Mouse (Mus musculus): ENCODE data around the gene Gm14399.
"Not testable (repeated sequence)": the region's sequence is repeated elsewhere in the genome, so short reads cannot be mapped to it uniquely, and the experiment has no call there.

Gm14399 gene

DNA sequence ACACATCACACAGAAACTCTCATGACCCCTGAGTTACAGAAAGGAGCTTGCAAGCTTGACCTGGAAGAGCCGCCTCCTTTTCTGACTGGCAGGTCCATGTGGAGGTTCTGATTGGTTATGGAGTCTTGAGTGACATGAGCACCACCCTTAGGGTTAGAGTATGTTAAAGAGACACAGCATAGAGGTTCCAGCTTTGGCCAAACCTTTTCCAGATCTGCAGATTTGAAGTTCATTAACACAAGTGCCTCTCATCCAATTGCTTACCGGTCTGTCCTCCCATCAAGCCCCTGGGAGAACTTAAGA, at the start of gene Gm14399:
Gene Gm14399 (minus strand): TSS at position 20 of the 303 bp plus-strand sequence.
- peak; percentile 38 for DNase-seq (ENCODE audit: low spot score)

DNA sequence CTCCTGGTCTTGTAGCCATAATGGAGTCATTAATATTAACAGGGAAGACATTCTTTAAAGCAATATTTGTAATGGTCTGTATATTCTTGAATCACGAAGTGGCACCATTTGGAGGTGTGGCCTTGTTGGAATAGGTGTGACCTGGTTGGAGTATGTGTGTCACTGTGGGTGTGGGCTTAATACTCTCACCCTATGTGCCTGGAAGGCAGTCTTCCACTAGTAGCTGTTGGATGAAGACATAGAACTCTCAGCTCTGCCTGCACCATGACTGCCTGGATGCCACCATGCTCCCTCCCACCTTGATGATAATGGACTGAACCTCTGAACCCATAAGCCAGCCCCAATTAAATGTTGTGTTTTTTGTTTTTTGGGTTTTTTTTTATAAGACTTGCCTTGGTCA, 37.2 kb upstream of the Gm14399 start:
- DNase-seq (ENCODE audit: low spot score), result not testable (repeated sequence)

DNA sequence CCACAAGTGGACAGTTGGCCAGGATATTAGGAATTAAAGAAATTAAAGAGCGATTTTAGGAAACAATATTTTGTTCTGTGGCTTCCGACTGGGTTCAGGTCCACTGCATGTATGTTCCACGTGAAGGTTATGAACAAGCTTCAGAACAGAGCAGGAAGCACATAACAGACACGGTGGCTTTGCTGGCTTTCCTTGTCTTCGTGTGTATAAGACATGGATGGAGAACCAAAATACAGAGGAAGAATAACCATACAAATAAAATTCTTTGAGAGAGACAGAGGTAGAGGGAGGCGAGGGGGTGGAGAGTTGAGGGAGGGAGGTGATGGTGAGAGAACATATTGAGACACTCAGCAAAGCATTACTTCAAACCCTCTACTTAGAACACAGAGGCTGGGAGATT, 34.5 kb upstream of the Gm14399 start:
- DNase-seq (ENCODE audit: low spot score), result no peak

GRCm38 (mm10) chr2:175175401-175176180, 33.8 kb upstream of the Gm14399 start, which contains the start of gene Gm14443:
Gene Gm14443 (minus strand): TSS chr2:175175871.
- not testable (repeated sequence) for DNase-seq (ENCODE audit: low spot score)

DNA sequence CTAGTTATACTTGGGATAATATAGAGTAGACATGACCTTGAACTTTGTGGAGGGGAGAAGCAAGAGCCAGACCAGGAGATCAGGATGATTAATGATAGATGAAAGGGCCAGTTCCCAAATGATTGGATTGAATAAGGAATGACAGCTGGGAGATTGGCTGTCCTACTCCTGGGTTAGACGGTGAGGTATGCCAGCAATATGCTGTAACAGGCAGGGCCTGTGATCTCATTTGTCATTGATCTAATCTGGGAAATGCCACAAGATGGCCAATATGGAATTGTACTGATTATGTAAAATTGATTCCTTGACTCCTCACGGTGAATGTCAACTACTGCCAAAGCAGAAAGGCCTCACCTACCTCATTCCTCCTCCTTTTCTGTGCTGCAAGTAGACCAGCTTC, 32.2 kb upstream of the Gm14399 start:
- DNase-seq (ENCODE audit: low spot score), result not testable (repeated sequence)

DNA sequence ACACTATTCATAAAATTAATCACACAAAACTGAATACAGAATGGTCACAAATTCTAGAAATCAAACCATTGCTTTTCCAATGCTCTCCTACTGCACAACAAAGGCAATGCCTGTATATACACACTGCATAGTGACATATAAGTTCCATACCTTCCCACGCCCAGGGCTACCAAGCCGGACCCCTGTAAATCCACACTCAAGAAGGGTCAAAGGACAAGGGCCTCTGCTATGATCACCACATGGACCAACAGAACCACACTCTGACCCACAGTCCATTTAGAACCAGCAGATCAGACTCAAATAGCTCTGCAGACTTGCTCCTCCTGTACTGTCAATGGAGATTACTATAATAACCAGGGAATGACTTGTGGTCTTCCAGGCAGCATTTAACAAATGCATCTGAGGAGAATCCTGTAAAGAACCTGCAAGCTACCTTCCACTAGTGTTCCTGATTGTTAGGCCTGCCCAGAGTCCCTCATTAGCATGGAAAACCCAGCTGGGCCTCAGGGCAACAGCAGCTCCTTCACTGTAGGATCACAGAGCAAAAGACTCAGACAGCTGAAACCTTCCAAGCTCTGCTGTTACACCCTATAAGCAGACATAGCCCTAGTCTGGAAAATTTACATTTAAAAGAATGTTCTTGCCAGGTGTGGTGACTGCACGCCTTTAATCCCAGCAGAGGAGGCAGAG, 31.2 kb upstream of the Gm14399 start:
- not testable (repeated sequence) for DNase-seq (ENCODE audit: low spot score)

GRCm38 (mm10) chr2:175172123-175172522, 30.3 kb upstream of the Gm14399 start:
- DNase-seq (ENCODE audit: low spot score), result no peak

GRCm38 (mm10) chr2:175166870-175167269, 25.1 kb upstream of the Gm14399 start:
- DNase-seq (ENCODE audit: low spot score), result not testable (repeated sequence)

DNA sequence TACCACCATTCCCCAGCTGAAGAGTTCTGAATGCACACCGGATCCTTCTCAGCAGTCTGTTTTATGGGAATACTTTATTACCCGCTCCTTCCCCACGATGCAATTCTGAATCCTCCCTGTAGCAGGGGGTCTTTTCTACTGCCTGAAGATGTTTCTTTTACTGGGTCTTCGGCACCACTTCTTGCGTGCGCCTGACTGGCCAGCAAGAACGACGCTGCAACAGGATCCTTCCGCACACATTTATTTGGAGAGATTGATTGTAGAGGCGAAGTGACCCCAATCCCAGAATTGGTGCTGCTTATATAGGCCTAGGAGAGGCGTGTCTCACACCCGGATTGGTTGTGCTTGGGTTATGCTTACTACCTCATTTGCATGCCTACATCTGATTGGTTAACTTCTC, 23.3 kb upstream of the Gm14399 start:
- DNase-seq (ENCODE audit: low spot score), result not testable (repeated sequence)

DNA sequence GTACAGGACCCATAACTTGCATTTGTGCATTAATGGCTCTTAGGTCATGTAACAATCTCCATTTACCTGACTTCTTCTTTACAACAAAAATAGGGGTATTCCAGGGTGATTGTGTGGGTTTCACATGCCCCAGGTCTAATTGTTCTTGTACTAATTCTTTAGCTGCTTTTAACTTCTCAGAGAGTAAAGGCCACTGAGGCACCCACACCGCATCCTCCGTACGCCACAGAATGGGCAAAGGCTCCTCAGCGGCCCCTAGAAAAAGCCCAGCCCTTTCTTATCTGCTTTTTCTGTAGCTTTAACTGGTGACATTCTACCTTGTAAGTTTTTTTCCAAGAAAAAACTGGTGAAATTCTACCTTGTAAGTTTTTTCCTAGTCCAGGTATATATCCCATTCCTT, 19.6 kb upstream of the Gm14399 start:
- DNase-seq (ENCODE audit: low spot score), result not testable (repeated sequence)

- DNase-seq (ENCODE audit: low spot score), result no peak
These were observed 16.8 kb upstream of the Gm14399 start for GRCm38 (mm10) chr2:175158642-175159041.

- no peak for DNase-seq (ENCODE audit: low spot score)
These were observed 14.9 kb upstream of the Gm14399 start for GRCm38 (mm10) chr2:175156696-175157095.

GRCm38 (mm10) chr2:175141118-175141992, 457 bp downstream of the Gm14399 start:
- DNase-seq (ENCODE audit: low spot score), result not testable (repeated sequence)

- DNase-seq (ENCODE audit: low spot score), result not testable (repeated sequence)
These were observed 1.2 kb downstream of the Gm14399 start for GRCm38 (mm10) chr2:175140624-175141023.

Data from layer of hippocampus, adult 11-12 months (tissue).